Mouse (Mus musculus) megakaryocyte, embryonic 14.5 days (primary cell): ENCODE results near the gene Rab30. TPM values are rescaled to one million over a fixed set of nuclear protein-coding genes. Genes with fewer than 3 reads are reported as not detected.

ENCODE experiments used
- H3K27me3 ChIP-seq: replicated peaks from 2 replicates; pipeline ENCODE3; 2012; ENCODE audit warnings: inconsistent platforms
- H3K36me3 ChIP-seq: replicated peaks from 2 replicates; pipeline ENCODE3; 2012; ENCODE audit warnings: low read length, inconsistent platforms, mixed read lengths
- H3K4me1 ChIP-seq: 2 replicates; pipeline ENCODE4 v1.6.1; 2012; ENCODE audit warnings: inconsistent platforms
- H3K4me3 ChIP-seq: replicated peaks from 2 replicates; pipeline ENCODE3; 2012; ENCODE audit warnings: moderate library complexity, mild to moderate bottlenecking, inconsistent platforms
- H3K9me3 ChIP-seq: 2 replicates; pipeline ENCODE4 v1.6.1; 2012; ENCODE audit warnings: inconsistent platforms
- FLI1 ChIP-seq: IDR thresholded peaks from 2 replicates; pipeline ENCODE4 v1.6.1; 2012; ENCODE audit warnings: low read length, inconsistent platforms, mixed read lengths
- GATA1 ChIP-seq: IDR thresholded peaks from 3 replicates; pipeline ENCODE4 v1.6.1; 2012; ENCODE audit warnings: mixed read lengths, low read length, inconsistent platforms, borderline replicate concordance
- polyA plus RNA-seq: library from polyadenylated mRNA; stranded (reverse); fragments of >175 nt; gene quantifications from 2 replicates; pipeline ENCODE4 v1.2.3, GENCODE M21; 2012; ENCODE audit warnings: low replicate concordance; ENCODE audit not compliant: insufficient read depth

Gene Rab30
- not detected in 2 replicates for polyA plus RNA-seq

GRCm38 (mm10) chr7:92741152-92741860 is at the start of gene Rab30:
Gene Rab30 (plus strand): TSS chr7:92741603.
- Histone ChIP-seq H3K4me1 (peaks cover 52% of the 10 kb centered on the region), H3K36me3 (peaks cover 30% of the 10 kb centered on the region), H3K27me3 (peaks cover 15% of the 10 kb centered on the region), H3K4me3 (peak within 1 kb of the TSS; percentile 100), H3K9me3 (no peaks in the 10 kb centered on the region)
- TF ChIP-seq FLI1: no peak
- no peak for TF ChIP-seq GATA1

- H3K36me3 ChIP-seq: no peaks in the 10 kb centered on the region
- no peaks in the 10 kb centered on the region for H3K27me3 ChIP-seq
- TF ChIP-seq GATA1: no peak
- no peak for TF ChIP-seq FLI1
- no peak overlapping the region for H3K4me3 ChIP-seq
- H3K9me3 ChIP-seq: peaks cover 4% of the 10 kb centered on the region
- peaks cover 6% of the 10 kb centered on the region for H3K4me1 ChIP-seq
These were observed 45.0 kb upstream of the Rab30 start for GRCm38 (mm10) chr7:92696395-92696794.

- Histone ChIP-seq H3K9me3 (peaks cover 4% of the 10 kb centered on the region), H3K4me3 (no peak overlapping the region), H3K36me3 (no peaks in the 10 kb centered on the region), H3K4me1 (peaks cover 19% of the 10 kb centered on the region), H3K27me3 (peaks cover 4% of the 10 kb centered on the region)
- TF ChIP-seq GATA1 (no peak), FLI1 (no peak)
These were observed 42.6 kb upstream of the Rab30 start for GRCm38 (mm10) chr7:92698770-92699169.

- H3K4me1 ChIP-seq: peaks cover 25% of the 10 kb centered on the region
- H3K27me3 ChIP-seq: peaks cover 18% of the 10 kb centered on the region
- no peak for TF ChIP-seq GATA1
- TF ChIP-seq FLI1: no peak
- H3K9me3 ChIP-seq: no peaks in the 10 kb centered on the region
- H3K4me3 ChIP-seq: no peak overlapping the region
- H3K36me3 ChIP-seq: no peaks in the 10 kb centered on the region
These were observed 37.7 kb upstream of the Rab30 start for GRCm38 (mm10) chr7:92703661-92704060.

GRCm38 (mm10) chr7:92705534-92705933 is 35.9 kb upstream of the Rab30 start:
- H3K4me1 ChIP-seq: peaks cover 22% of the 10 kb centered on the region
- H3K4me3 ChIP-seq: no peak overlapping the region
- no peaks in the 10 kb centered on the region for H3K9me3 ChIP-seq
- peaks cover 21% of the 10 kb centered on the region for H3K27me3 ChIP-seq
- no peak for TF ChIP-seq GATA1
- TF ChIP-seq FLI1: no peak
- no peaks in the 10 kb centered on the region for H3K36me3 ChIP-seq

GRCm38 (mm10) chr7:92706711-92707110 is 34.7 kb upstream of the Rab30 start:
- no peaks in the 10 kb centered on the region for H3K9me3 ChIP-seq
- H3K4me1 ChIP-seq: peaks cover 22% of the 10 kb centered on the region
- peaks cover 28% of the 10 kb centered on the region for H3K27me3 ChIP-seq
- no peak overlapping the region for H3K4me3 ChIP-seq
- no peaks in the 10 kb centered on the region for H3K36me3 ChIP-seq
- no peak for TF ChIP-seq GATA1

GRCm38 (mm10) chr7:92709573-92709972 is 31.8 kb upstream of the Rab30 start:
- peaks cover 7% of the 10 kb centered on the region; the same call in 1 of the 2 replicates for H3K4me1 ChIP-seq

GRCm38 (mm10) chr7:92711593-92711992 is 29.8 kb upstream of the Rab30 start:
- H3K27me3 ChIP-seq: peaks cover 27% of the 10 kb centered on the region
- H3K9me3 ChIP-seq: peaks cover 12% of the 10 kb centered on the region
- no peaks in the 10 kb centered on the region for H3K4me1 ChIP-seq
- no peak overlapping the region for H3K4me3 ChIP-seq
- TF ChIP-seq GATA1 (no peak), FLI1 (no peak)
- no peaks in the 10 kb centered on the region for H3K36me3 ChIP-seq

More at GRCm38 (mm10) chr7:92709573-92709972, 31.8 kb upstream of the Rab30 start:
- TF ChIP-seq FLI1 (no peak), GATA1 (no peak)
- no peak overlapping the region for H3K4me3 ChIP-seq
- H3K36me3 ChIP-seq: no peaks in the 10 kb centered on the region
- peaks cover 30% of the 10 kb centered on the region for H3K27me3 ChIP-seq
- 0 out of 2 replicates have a peak, but pooled peaks cover 8% of the 10 kb centered on the region for H3K9me3 ChIP-seq

GRCm38 (mm10) chr7:92715055-92715454 is 26.3 kb upstream of the Rab30 start:
- H3K4me1 ChIP-seq: peaks cover 3% of the 10 kb centered on the region; the same call in 1 of the 2 replicates
- TF ChIP-seq FLI1 (no peak), GATA1 (no peak)
- peaks cover 16% of the 10 kb centered on the region for H3K27me3 ChIP-seq
- H3K4me3 ChIP-seq: no peak overlapping the region
- H3K36me3 ChIP-seq: no peaks in the 10 kb centered on the region
- H3K9me3 ChIP-seq: peaks cover 12% of the 10 kb centered on the region

GRCm38 (mm10) chr7:92720156-92720905 is 21.1 kb upstream of the Rab30 start:
- Histone ChIP-seq H3K4me3 (no peak overlapping the region), H3K27me3 (peaks cover 23% of the 10 kb centered on the region), H3K4me1 (peaks cover 5% of the 10 kb centered on the region; the same call in 1 of the 2 replicates), H3K36me3 (no peaks in the 10 kb centered on the region), H3K9me3 (no peaks in the 10 kb centered on the region)
- TF ChIP-seq GATA1: no peak
- TF ChIP-seq FLI1: no peak
